Mouse (Mus musculus): ENCODE results near the gene Hip1r.

Hip1r gene

DNA sequence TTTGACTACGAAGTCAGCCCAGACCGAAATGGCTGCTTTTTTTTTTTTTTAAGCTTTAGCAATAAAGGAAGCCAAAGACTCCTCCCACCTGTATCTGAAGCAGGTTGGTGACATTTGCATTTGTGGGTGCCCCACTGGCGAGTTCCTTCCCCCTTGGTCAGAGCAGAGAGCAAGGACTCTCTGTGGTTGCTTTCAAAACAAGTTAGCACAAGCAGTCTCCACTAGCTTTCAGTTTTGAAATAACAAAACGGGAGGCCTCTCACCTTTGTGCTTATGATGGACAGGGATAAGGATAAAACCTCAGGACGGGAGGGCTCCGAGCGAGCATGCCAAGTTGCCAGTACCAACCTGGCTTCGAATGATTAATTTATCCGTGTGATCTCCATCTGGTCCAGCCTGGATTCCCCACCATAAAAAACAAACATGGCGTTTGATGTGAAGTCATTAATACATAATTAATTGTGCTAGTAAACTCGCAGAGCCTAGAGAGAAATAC lies 1.2 kb downstream of the Hip1r start:
- DNase-seq, result peak; percentile 35

- DNase-seq, result peak; percentile 62
These were observed 2.3 kb downstream of the Hip1r start for GRCm38 (mm10) chr5:123975668-123976180.

DNA sequence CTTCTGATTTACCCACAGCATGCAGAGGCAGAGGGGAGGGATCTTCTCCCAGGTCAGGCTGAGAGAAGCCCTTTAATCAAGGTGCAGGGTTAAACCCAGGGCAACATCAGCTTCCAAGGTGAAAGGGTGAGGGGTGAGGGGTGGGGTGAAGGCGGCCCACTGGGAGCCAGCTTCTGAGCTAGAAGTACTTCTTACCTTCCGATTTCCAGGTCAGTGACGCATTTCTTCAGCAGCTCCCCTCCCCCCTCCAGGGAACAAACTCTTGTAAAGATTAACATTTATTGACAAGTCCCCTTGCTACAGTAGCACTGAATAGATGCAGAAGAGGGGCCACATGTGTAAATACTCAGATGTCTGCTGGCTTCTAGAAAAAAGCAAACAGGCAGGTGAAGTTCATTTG lies 3.8 kb downstream of the Hip1r start:
- no peak for DNase-seq

GRCm38 (mm10) chr5:123978131-123978530 lies 4.7 kb downstream of the Hip1r start:
- DNase-seq, result no peak

DNA sequence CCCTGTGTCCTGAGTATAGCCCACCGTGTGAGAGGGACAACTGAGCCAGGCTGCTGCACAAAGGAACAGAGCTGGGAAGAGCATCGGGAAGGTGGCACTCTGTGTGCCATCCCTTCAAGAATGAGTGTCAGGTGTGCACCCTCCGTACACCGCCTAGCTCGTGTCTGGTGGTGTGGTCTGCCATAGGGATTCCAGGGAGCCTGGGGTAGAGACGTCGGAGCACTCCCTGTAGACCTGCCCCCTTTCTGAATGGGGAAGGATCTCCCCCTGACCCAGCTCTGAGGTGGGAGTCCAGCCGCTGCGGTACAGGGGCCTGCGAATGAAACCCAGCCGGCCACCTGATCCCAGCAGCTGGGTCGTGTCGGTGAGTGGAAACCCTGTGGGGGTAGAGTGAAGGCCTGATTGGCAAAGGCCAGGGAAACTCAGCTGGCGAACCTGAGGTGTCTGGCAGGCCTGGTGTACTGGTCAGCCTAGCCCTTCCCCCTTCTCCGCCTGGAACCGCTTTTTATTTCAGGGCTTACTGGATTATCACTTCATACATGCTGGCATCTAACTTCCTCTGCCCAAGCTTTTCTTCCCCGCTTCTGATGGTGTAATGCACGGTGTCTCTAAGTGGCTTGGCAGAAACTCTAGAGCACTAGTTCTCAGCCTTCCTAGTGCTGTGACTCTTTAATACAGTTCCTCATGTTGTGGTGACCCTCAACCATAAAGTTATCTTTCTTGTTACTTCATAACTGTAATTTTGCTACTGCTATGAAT lies 6.0 kb downstream of the Hip1r start:
- no peak for DNase-seq

DNA sequence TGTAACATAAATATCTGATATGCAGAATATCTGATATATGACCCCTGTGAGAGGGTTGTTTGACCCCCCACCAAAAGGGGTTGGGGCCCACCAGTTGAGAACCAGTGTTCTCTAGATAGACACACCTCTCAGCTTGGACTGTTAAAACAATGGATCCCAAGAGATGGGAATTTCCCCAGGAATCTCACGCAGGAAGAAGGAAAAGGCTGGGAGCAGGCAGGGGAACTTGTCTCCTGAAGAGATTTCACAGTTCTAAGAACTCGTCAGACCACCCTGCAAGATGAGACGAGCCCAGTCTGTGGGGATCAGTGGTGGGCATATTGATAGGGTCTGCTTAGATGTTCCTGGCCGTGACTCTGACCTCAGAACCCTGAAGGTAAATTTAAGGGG lies 6.5 kb downstream of the Hip1r start:
- DNase-seq, result no peak

DNA sequence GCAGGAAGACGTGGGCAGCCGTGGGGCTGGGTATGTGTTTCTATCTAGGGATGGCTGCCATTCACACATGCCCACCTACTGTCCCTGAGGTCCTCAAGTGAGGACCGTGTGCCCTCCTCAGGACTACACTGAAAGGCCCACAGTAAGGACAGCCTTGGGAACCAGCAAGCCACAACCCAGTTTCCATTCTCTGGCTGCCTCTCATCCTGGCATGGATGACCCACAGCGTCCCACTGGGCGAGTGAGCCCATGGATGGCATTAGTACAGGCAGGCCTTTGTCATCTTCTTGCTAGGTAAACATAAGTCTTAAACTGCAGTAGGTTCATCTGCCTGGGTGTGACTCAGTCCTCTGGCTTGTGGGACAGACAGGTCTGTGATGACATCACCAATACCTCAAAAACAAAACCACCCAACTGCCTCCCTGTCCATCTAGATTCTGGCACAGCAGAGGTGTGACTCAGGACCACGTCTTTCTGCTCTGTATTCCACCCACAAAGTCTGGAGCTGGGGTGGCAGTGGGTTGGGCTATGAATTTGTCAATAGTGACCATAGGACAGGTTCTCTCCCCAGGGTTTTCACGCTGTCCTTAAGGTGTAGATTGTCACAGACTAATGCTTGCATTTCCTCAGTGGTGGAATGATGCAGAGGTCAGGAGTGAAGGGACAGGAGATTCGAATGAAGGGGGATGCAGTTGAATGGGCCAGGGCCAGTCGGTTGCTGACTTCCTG lies 7.3 kb downstream of the Hip1r start:
- no peak for DNase-seq

- DNase-seq, result no peak
These were observed 7.8 kb downstream of the Hip1r start for GRCm38 (mm10) chr5:123981250-123981554.

GRCm38 (mm10) chr5:123982838-123983237 lies 9.4 kb downstream of the Hip1r start:
- no peak for DNase-seq

DNA sequence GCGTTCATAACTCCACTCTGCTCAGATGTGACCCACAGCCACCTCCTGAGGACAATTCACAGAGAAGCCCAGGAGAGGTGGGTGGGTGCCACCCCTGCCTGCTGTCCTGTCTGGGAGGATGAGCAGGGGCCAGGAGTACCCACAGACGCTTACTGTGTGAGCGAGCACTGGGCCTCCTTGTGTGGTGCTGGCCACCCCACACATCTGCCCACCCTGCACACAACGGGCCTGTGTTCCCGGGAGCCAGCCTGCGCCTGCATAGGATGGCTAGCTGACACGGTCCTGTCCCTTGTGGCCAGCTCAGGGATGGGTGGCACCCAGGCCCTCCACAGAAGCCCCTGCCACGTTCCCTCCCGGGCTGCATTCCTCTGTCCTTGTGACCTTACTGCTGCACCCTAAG lies 12.0 kb downstream of the Hip1r start:
- no peak for DNase-seq

GRCm38 (mm10) chr5:123986925-123987324 lies 13.5 kb downstream of the Hip1r start:
- no peak for DNase-seq

- DNase-seq, result no peak
These were observed 14.1 kb downstream of the Hip1r start for GRCm38 (mm10) chr5:123987511-123987910.

DNA sequence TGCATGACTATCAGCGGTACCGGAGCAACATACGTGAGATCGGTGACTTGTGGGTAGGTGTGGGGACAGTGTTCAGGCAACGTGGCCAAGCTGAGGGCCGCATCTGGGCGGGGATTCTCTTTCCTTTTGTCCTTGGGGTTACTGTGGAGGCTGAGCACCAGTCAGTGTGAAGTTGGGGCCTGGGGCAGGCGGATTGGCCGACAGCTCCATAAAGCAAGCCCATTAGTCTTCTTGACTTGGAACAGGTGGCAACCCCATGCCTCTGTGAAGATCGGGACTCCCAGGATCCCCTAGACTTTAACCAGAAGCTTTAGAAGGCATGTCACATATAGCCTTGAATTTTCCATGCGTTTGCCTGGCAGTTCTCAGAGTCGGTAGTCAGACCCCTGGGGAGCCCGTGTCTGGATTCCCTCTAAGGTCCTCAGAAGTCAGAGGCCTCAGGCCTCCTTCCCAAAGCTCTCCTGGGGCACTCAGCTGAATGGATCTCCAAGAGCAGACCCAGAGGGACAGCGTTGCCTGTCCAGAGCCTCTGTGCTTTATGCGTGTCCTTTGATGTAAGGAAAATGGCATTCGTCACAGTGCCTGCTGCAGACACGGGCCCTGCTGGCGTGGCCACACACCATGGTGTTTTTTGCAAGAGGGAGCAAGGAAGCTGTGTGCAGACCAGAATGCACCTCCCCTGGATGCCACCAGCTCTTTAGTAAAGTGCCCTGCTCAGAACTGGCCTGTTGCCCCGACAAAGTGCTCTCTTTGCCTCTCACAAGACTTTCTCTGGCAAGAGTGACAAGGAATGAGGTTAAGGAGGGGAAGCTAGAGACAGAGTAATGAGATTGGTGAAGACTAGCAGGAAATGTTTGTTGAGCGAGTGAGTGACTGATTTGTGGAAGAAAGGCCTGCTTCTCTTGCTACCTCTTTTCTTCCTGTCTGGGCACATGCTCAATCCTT lies 16.8 kb downstream of the Hip1r start:
- DNase-seq, result peak; percentile 72

GRCm38 (mm10) chr5:123991321-123991720 lies 17.9 kb downstream of the Hip1r start:
- no peak for DNase-seq

GRCm38 (mm10) chr5:123992193-123992637 lies 18.8 kb downstream of the Hip1r start:
- DNase-seq, result peak; percentile 67

GRCm38 (mm10) chr5:123992794-123993193 lies 19.4 kb downstream of the Hip1r start:
- DNase-seq, result peak; percentile 94

- DNase-seq, result peak; percentile 50
These were observed 20.0 kb downstream of the Hip1r start for GRCm38 (mm10) chr5:123993263-123994036.

GRCm38 (mm10) chr5:123994468-123994867 lies 21.0 kb downstream of the Hip1r start:
- peak; percentile 45 for DNase-seq

DNA sequence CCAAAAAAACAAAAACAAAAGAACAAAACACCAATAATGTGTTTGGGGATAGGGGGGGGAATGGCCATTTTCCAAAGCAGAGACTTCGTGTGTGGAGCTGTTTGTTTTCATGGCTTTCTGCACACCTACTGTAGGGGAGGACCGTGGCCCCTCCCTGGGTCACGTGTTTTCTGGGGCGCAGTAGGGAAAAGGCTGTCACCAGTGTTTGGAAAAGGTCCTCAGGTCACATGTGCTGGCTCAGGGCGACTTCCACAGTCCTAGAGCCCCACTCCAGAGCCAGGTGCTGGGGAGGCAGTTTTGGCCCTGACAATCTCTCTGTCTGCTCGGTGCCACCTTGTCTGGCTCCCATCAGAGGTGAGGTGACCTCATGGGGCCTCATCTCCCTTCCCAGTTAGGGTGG lies 22.0 kb downstream of the Hip1r start:
- DNase-seq, result no peak

DNA sequence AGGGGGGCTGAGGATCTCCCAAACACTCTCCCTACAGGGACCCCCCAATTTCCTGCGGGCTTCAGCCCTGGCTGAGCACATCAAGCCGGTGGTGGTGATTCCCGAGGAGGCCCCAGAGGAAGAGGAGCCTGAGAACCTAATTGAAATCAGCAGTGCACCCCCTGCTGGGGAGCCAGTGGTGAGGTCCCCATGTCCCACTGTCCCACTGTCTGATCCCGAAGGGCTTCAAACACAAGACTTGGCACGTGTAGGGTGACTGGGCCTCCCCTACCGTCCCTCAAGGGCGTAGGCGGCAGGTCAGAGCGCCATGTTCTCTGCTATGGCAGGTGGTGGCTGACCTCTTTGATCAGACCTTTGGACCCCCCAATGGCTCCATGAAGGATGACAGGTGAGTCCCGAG lies 22.8 kb downstream of the Hip1r start:
- DNase-seq, result peak; percentile 54

DNA sequence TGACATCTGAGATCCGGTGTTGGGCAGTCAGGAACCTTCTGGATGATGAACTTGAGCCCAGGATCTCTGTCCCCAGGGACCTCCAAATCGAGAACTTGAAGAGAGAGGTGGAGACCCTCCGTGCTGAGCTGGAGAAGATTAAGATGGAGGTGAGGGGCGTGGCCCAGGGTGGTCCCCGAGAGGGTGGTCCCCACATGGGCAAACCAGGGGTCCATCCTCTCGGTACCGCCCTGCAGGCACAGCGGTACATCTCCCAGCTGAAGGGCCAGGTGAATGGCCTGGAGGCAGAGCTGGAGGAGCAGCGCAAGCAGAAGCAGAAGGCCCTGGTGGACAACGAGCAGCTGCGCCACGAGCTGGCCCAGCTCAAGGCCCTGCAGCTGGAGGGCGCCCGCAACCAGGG lies 23.3 kb downstream of the Hip1r start:
- no peak for DNase-seq

DNA sequence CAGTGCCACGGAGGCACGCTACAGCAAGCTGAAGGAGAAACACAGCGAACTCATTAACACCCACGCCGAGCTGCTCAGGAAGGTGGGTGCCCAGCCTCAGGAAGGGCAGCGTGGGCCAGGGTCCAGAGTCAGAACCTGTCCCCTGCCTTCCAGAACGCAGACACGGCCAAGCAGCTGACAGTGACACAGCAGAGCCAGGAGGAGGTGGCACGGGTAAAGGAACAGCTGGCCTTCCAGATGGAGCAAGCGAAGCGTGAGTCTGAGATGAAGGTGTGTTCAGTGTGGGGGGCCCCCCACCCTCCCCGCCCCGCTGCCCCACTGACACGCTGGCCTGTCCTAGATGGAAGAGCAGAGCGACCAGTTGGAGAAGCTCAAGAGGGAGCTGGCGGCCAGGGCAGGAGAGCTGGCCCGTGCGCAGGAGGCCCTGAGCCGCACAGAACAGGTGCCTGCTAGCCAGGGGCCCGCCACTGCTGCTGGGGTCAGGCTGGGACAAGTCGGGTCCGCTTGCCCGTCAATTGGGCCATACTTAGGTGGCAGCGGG lies 23.9 kb downstream of the Hip1r start:
- DNase-seq, result no peak

All from lung, postnatal 14 days (tissue).